Mouse (Mus musculus) cerebellum, adult 9-10 months (tissue): ENCODE data around the gene App.
A peak's percentile ranks its signal among the peaks of the same experiment; 100 is the strongest.

Experiments
- DNase-seq: peaks from one replicate; pipeline ENCODE4 v3.0.0; 2022

App gene

DNA sequence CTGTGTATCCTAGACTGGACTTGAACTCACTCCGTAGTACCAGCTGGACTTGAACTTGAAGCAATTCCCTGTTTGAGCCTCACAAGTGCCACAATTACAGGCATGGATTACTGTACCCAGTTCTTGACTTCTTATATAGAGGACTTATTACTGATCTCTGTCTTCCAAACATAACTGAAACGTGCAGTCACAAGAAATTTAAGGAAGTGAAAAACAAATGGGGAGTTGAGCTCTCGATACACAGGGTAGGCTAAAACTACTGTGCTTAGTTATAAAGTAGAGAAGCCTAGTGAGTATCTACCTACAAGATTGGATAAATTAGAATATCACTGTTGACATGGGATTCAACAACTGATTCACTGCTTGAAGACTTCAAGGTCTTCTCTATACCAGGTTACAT, 160.9 kb downstream of the App start:
- DNase-seq, result no peak

DNA sequence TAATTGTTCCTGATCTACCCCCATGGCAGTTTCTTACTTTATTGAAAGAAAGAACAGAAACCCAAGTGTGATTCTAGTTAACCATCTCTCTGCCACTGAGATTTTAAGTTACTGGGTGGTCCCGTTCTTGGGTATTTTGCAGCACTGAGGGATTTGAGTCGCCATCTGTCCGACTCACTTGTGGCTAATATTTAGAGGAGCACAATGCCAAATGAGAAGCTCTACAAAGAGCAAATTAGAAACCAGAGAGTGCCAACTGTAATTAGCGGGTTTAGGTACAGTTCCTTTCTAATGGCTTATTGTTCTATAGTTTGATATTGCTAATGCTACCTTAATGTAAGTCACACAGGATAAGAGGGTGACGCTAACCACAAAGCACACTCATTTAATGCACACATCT, 161.4 kb downstream of the App start:
- DNase-seq, result peak; percentile 36

DNA sequence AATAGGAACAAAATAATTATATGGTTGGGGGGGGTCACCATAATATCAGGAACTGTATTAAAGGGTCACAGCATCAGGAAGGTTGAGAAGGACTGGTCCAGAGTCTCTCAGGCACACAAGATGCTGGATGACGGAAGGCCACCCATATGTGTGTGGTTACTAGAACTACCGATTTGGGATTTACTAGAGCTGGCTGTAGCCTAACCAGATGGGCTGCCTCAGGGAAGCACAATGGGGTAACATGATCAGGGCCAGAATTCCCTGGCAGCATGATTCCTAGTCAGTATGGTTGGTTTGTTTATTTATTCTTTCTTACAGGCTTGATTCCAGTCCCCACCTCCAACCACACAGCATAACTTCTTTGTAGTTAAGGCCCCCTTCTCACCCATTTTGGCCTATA, 162.9 kb downstream of the App start:
- peak; percentile 82 for DNase-seq

DNA sequence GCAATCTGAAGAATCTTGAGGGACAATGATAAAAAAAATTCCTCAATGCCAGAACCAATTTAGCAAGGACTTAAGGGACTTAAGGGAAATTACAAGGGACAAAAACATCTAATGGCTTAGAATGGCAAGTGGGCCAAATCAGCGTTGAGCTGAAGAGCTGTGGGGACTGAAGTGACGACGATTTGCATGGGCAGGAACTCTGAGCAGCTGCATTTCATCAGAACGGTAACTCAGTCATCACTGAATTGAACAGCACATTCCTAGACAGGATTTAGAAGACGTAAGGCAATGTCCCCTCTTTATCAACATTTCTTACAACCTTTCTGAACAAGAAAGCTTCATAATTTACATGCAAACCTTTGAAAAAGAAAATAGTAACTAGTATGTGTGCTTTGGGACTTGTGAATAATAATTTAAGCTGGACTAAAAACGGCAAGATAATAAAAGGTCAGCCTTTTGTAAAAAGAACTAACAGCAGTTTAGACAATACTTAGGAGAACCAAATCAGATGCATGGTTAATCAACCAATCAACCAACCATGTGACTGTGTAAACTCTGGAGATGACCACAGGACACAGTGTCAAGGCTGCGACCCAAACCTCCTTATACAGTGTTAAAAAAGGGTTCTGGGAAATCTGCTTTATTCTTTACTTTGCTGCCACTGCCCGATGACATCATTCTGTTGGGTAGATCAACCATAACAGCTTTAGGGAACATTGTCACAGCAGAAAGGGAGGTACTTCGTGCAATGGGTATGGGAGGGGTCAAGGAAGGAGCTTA, 164.5 kb downstream of the App start:
- no peak for DNase-seq

DNA sequence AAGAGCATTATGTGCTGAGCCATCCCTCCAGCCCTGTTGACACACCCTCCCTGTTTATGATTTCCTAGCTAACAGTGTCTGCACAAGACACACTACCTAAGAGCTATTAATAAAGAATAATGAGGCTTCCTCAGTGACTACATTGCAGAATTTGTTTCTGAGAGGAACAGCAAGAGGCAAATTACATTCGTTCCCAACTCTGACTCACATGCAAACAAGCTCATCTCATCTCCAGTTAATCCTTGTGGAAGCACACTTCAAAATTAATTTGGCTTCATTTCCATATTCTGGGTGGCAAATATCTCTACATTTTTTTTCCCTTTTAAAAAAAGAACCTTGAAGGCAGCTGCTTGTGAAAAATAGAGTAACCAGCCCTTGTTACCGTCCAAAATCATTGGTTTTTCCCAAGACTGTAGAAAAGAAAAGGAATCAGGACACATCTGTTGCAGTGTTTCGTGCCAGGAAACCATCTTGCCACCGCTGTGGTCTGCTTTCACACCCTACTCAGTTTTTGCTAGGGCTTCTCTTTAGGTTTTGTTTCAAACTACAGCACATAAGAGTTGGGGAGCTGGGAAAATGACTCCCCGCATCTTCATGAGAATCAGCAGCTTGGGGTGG, 171.5 kb downstream of the App start:
- peak; percentile 72 for DNase-seq

DNA sequence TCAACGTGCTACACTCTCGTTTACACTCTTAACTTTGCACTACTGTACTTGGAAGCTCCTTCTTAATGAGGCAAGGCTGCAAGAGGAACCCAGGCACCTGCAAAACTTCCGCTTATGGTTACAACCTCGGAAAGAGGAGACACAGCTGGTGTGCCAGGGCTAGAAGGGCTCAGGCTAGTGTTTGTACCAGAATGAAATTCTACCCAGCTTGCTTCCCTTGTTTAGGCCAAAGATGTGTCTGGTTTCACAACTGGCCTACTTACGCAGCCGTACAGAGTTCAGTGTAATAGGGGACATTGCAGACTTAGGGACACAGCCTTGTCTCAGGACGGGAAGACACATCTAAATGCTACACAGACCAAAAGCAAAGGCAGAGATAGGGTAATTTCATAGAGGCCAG, 173.3 kb downstream of the App start:
- DNase-seq, result no peak

DNA sequence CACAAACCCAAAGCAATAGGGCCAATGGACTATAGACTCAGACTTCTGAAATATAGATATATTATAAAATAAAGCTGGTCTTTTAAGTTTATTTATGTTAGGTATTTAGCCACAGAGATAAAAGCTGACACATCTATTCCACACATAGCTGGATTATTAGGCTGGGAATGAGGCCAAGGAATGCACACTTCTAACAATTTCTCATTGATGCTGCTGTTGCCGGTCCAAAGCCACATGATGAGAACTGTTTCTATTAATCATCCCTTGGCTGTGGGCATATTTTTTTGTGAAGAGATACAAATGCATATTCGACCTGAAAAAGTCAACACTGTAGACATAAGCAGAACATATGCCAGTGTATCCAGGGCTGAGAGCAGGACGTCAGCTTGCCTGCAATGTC, 176.0 kb downstream of the App start:
- DNase-seq, result no peak

DNA sequence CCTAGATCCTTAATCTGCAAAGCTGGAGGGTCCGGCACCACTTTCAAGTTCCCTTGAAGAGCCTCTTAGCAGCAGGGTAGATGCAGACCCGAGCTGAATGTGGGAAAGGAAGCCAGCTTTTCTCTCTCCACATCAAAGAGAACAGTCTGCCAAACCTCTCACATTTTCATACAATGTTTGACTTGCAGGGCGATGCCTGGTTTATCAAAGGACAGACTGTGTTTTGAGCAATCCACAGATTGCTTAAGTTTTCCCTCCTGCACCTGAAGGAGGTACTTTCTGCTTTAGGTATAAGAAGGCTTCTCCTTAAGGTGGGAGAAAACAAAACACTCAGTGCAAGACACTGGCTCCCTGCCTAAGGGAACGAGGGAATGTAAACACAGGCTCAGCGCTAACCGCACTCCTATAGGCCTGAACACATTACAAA, 178.1 kb downstream of the App start:
- DNase-seq, result no peak

DNA sequence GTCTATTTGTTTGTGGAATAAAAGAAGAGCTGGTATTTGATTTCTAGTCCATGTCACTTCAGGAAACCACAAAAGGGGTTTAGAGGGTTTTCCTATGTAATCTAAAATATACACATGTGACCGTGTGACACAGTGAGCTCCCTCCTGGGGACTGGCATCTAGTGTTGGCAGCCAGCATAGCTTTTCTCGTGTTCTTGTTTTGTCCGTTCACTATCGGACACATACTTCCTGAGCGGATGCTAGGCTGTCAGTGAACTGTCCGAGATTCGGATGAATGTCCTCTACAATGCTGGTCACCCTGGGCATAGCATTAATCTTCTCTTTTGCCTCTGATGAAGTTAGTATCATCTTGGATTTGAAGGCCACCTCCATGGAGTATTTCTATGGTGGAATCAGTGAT, 180.7 kb downstream of the App start:
- no peak for DNase-seq

DNA sequence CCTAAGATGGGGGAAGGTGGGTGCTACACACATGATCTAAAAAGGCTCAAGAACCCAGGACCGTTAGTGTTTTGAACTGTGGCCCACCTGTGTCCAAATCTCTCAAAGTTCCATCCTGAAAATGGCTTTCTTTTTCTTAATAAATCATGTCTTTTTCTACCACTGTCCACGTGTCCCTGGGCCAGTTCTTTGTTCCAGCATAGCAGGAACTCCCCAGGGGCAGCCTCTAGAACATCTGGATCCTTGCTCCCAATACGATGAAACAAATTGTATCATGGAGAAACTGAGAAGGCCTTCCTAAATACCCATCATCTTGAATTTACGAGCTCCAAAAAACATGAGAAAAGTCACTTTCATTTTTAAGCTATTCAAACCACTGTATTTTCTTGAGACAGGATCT, 182.6 kb downstream of the App start:
- no peak for DNase-seq

DNA sequence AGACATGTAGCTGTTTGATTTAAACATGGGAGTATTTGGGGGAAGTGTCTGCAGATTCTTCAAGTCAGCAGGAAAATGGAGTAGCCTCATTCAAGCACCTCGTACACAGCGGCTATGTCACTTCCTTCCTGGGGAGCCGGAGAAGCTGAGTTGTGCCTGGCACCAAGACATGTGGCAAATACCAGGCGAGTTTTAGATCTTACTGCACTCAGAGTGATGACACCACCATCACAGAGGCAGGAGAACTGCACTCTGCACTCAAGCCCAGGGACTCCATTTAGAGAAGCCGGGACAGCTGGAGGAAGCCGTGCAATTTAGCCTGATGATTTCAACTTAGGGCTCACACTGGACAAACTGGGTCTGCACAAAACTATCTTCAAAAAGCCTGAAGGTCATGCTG, 183.6 kb downstream of the App start:
- DNase-seq, result no peak

DNA sequence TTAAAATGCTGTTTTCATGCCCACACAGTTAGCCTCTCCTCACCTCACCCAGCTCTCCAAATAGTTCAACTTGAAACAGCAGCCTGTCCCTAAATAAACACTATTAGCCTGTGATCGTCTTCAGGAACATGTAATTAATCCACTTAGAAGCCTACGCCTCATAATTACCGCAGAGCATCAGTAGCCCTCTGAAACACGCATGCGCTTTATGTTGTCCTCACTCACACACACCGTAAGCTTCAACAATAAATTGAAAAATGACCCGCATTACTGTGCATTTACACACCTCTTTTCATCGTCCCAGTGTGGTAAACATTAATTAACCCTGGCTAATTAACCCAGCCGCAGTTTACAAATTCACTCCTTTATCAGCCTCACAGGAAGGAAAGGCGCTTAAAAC, 184.1 kb downstream of the App start:
- no peak for DNase-seq

DNA sequence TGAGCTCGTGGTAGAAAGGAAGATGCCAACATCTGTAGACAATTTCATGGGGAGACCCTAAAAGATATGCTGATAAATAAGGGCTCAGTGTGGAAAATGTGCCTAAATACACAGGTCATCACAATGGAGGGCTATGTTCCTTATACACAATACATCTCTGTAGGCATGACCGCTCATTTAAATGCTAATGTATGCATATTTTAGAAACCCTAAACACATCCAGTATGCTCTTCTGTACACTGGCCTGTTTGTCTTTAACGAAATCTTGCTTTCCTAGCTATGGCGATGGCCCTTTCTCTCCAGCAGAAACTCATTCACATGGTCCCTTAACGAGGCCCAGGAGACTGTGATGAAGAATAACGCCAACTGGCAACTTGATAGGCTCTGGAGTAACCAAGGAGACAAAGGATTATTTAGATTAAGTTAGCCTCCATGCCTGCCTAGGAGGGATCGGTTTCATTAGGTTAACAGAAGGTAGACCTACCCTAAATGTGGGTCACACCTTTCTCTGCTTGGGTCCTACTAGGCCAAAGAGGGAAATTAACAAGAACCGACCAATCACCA, 185.8 kb downstream of the App start:
- DNase-seq, result no peak

DNA sequence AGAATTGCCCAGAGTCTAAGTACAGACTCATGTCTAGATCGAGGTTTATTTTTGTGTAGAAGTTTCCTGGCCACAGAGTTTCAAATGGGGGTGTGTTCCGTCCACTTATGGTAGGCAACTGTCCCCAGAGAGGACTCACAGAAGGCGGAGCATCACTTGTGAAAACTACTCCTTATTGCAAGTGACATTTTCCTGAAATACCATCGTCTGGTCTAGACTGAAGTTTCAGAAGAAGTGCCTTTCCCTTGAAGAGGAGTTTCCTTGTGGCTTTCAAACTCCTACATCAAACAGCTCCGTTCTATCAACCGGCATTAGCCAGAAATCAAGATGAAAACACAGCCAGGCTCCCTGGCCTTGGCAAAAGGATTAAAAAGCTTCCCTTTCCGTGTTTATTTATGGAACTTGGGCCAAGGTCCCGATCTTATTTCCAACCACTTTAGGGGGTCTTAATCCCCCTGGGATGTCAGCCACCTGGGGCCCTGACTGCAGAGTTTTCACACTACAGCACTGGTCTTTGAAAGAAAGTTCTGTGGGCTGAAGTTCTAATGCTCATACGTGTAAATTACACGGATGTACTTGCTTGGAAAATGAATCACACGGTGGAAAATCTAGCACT, 187.4 kb downstream of the App start:
- DNase-seq, result no peak

DNA sequence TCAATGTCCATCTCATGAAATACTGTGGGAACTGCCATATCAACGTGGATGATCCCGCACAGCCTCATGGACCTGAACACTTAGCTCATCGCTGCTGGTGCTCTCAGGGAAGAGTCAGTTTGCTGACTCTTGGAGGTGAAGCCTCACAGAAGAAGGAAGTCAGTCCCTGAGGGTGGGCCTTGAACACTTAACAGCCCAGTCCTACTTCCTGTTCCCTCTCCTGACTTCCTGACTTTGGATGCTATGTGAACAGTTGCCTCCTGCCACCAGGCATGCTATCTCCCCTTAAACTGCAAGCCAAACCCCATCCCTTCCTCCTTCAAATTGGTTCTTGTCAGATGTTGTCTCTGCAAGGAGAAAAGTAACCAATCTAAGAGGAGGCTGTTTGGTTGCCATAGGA, 188.2 kb downstream of the App start:
- DNase-seq, result no peak

DNA sequence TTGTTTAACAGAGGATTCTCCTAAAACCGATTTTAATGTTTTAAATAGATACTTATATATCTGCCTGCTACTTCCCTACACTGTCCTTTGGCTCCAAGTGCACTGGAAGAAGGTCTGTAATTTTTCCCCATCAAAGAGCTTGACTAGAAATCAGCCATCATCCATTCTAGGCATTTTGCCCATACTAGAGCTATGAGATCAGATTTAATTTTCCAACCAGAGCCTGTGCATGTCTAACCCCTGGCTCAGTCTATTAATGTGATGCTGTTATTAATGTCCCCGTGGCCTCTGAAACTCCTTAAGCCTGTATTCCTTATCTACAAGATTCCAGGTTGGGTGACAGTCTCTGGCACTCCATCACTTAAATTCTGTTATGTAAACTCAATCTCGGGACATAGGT, 190.1 kb downstream of the App start:
- DNase-seq, result no peak

DNA sequence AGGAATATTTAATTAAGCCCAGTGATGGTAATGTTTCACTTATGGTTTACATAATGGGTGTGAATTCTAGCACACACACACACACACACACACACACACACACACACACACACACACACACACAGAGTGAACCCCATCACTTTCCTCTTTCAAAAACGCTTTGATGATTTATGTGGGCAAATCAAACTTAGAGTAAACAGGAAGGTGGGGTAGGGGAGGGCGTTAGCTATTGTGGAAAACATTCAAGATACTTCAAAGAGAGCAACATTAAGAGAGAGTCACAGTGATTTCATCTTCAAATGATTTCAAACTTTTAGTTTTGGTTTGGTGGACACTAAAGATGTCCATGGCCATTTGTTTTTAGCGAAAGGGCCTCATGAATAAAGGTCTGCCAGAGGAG, 191.0 kb downstream of the App start:
- no peak for DNase-seq

DNA sequence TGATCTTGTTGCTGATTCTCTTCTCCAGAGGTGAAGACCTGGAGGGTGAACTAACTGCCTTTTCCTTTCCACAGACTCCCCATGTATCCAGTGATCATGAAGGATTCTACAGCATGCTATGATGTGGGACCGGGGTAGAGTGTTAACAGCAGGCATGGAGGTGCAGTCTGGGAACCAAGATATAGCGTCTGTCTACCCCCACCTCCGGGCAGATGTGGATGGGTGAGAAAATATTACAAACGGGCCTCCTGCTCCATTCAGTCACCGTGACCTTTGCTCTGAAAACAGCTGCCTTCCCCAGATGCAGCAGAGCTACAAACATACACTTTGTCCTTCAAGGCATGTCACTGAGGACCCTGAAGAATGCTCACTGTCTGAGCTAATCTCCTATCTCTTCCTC, 195.0 kb downstream of the App start:
- DNase-seq, result no peak

DNA sequence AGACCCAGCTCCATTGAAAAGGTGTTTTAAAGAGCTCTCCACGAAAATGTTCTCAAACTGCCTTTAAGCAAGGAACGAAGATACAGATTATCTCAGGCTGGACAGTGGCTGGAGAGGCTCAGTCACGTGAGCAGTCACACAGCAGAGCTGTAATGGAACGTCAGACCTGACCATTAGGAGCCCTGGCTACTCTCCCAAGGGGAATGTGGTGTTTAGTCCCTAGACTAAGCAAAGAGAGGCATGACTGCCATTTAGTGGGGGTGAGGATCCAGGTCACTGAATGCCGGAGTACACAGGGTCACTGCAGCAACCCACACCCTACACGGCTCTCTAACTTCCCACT, 199.4 kb downstream of the App start:
- no peak for DNase-seq

DNA sequence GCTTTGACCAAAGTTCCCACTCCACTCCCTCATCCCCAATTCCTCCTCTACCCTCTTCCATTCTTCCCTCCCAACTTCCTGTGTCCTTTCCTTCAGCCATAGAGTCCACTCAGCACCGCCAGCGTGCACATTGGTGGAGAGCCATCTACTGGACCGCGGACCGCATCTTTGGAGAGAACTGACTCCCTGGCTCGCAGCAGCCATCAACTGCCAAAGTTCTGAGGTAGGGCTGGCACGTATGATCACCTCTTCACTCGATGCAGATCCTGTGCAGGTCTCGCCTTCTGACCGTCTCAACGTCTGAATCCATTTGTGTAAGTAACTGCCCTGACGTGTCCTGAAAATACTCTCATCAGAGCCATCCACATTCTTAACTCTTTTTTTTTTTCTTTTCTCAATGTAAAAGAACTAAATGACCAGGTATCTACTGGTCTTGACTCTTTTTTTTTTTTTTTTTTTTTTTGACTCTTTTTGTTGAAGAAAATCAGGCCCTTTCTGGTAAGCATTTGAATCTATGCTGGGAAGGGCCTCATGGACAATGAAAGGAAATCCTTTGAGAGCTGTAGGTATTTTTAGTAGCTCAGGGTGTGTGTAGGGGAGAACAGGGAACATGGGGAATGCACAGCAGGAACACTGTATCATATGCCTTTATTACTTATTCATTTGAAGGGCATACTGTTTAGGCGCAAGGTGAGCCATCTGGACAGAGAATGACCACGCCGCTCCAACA, 200.0 kb downstream of the App start:
- DNase-seq, result no peak

DNA sequence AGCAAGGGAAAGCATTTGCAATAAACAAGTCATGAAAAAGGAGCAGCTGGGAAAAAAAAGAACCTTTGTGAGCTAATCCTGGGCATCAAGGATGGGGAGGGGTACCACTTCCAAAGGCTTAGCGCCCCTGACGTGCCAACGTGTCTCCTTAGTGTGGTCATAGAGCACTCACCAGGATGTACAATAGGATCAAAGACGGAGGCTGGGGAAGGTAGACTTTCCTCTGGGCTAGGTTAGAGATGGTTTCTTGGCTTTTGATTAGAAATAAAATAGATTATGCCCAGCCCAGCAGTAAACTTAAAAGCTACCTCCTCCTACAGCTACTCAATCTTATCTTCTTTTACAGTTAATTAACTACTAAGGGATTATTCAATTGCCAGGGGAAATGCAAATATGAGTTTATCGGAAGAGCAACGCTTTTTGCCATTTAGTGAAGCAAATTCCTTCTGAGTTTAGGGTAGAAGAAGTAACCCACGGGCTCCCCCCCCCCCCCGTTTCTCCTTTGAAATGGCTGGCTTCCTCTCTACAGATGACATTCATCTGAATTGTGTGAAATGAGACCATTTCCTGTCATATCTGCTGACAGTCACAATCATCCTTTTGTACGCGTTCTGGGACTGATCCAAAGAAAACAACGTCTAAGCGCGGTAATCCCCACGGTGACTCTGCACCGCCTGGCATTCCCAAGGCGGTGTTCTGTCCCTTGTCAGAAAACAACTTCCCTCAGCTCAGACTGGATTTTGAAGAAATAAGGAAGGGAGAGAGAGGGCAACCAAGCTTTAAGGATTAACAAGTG, 201.8 kb downstream of the App start:
- DNase-seq, result no peak

DNA sequence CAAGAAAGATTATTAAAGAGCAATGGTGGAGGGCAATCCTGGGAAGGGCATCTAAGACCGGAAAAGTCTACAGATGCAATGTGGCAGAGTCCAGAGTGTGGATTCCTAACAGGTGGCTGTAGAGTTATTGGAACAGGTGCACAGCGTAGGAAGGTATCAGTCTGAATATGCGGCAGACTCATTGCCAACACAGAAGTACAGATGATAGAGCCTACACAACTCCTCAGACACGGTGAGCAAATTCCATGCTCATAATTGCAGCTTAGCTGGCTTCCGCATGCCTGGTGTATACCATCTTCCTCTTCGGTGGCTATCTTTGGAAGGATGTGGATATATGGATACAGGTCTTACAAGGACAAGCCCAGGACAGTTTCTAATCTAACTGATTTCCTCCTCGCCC, 204.5 kb downstream of the App start:
- no peak for DNase-seq

DNA sequence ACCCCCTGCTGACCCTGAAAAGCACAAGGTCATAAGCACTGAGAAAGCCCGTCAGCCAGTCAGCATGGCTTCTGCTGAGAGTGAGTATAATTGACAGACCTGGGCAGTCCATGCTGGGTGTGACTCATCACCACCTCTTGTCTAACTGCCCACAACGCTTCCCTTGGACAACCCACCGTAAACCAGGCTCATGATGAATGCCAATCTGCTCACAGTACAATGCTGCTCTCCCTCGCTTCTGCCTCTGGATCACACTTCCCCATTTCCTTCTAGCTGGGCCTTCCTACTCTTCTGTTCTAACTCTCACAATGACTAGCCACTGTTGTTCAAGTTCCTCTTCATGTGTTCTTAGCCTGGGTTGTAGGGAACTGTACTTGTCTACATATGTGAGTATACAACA, 206.6 kb downstream of the App start:
- peak; percentile 21 for DNase-seq
